ENCODE assay signal across 23 mouse cellular contexts in the genomic region with DNA sequence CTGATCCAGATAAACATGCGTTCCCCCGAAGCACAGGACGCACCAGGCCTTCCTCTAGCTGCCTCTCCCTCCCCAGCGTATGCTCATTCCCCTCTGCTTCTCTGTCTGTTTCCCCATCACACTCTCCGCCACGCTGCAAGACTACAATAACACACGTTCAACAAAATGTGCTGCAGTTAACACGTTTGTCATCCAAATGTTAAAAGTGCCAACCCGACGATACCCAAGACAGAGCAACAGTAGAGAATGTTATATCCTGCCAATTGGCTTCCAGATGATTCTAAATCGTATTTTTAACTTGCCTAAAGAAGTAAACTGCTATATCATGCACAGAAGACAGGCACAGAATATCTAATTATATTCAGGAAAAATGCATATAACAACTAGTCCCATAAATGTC.
A peak's percentile ranks its signal among the peaks of the same experiment; 100 is the strongest.
DNase-seq lines count a peak whose midpoint lies in the region; ATAC-seq and TF ChIP-seq lines count a peak whose summit lies in the region.
"Had no signal": no experiment of that assay in that cellular context is flagged by ENCODE, and none has a peak within 500 bp of the region (broad histone marks: within the 10 kb centered on the region; RNA-seq: fewer than 3 reads in every experiment).

No protein-coding gene starts in this region.

- H3K4me2 ChIP-seq in forebrain, embryonic 15.5 days (replicated peaks) = no peak overlapping the region
- H3K4me2 ChIP-seq in forebrain, embryonic 11.5 days (ENCODE audit: low read depth, low read length, severe bottlenecking) = no peak overlapping the region
- H3K4me2 ChIP-seq: embryonic facial prominence, embryonic 15.5 days; limb, embryonic 13.5 days; lung, embryonic 15.5 days; neural tube, embryonic 15.5 days had no signal

- no peak for DNase-seq in forebrain, embryonic 11.5 days (ENCODE audit: low spot score)
- no peak for DNase-seq in layer of hippocampus, adult 2 months (ENCODE audit: low spot score in 2 of 2)
- DNase-seq in layer of hippocampus, postnatal 10 days (ENCODE audit: low spot score in 2 of 2) = no peak
- DNase-seq in brain, embryonic 14.5 days (ENCODE audit: low read depth) = peak; percentile 63
- DNase-seq in left cerebral cortex, postnatal 14 days (ENCODE audit: low spot score in 2 of 2) = peak; percentile 30 to 45
- DNase-seq in heart, adult 11 months = no peak
- DNase-seq: adrenal gland, postnatal 14 days; cerebellum, adult 18-20 months; cerebellum, postnatal 36 days; gastrocnemius, postnatal 36 days; kidney, adult 8-10 months; kidney, postnatal 36 days; lung, postnatal 4 days; thymus, postnatal 25 days had no signal

- H3K36me3 ChIP-seq in forebrain, embryonic 15.5 days = no peaks in the 10 kb centered on the region
- H3K36me3 ChIP-seq in forebrain, embryonic 11.5 days (ENCODE audit: control insufficient read depth, insufficient read depth, low read length) = no peaks in the 10 kb centered on the region
- H3K36me3 ChIP-seq: neural tube, embryonic 15.5 days had no signal

- H3K4me3 ChIP-seq in forebrain, embryonic 15.5 days = no peak overlapping the region
- H3K4me3 ChIP-seq in forebrain, embryonic 11.5 days (ENCODE audit: low read depth, low read length) = no peak overlapping the region
- H3K4me3 ChIP-seq in layer of hippocampus, adult 2 months = no peak overlapping the region
- H3K4me3 ChIP-seq: embryonic facial prominence, embryonic 15.5 days; hindbrain, embryonic 10.5 days; limb, embryonic 13.5 days; lung, embryonic 15.5 days; neural tube, embryonic 15.5 days had no signal

- H3K9ac ChIP-seq in forebrain, embryonic 15.5 days (replicated peaks) = no peak overlapping the region
- no peak overlapping the region for H3K9ac ChIP-seq in forebrain, embryonic 11.5 days (ENCODE audit: low read length)
- H3K9ac ChIP-seq: embryonic facial prominence, embryonic 15.5 days; limb, embryonic 13.5 days; liver, embryonic 14.5 days; lung, embryonic 15.5 days; neural tube, embryonic 15.5 days had no signal

- peak; percentile 73; the same call in 1 of the 2 replicates for ATAC-seq in forebrain, embryonic 15.5 days (replicated peaks)
- no peak for ATAC-seq in forebrain, embryonic 11.5 days (replicated peaks; ENCODE audit: low FRiP score)
- ATAC-seq: midbrain, embryonic 16.5 days had no signal

- H3K4me1 ChIP-seq in forebrain, embryonic 15.5 days = peaks cover 15% of the 10 kb centered on the region
- 0 out of 2 replicates have a peak, but pooled peaks cover 2% of the 10 kb centered on the region for H3K4me1 ChIP-seq in forebrain, embryonic 11.5 days (replicated peaks; ENCODE audit: control insufficient read depth, insufficient read depth, low read length)
- H3K4me1 ChIP-seq: embryonic facial prominence, embryonic 15.5 days; lung, embryonic 15.5 days; neural tube, embryonic 15.5 days had no signal

- no peak for TF ChIP-seq POLR2A in brain, embryonic 14.5 days (IDR thresholded peaks at IDR 0.05; ENCODE audit: borderline replicate concordance, extremely low read depth, insufficient read depth, insufficient read length, poor library complexity, severe bottlenecking)

- H3K27ac ChIP-seq in forebrain, embryonic 15.5 days (replicated peaks) = no peak overlapping the region
- H3K27ac ChIP-seq in forebrain, embryonic 11.5 days (ENCODE audit: low read depth, low read length) = no peak overlapping the region
- H3K27ac ChIP-seq in layer of hippocampus, adult 2 months = peak overlapping the region; percentile 46; the same call in 1 of the 2 replicates
- H3K27ac ChIP-seq: embryonic facial prominence, embryonic 15.5 days; hindbrain, embryonic 10.5 days; limb, embryonic 13.5 days; liver, embryonic 14.5 days; lung, embryonic 15.5 days; neural tube, embryonic 15.5 days had no signal

- H3K27me3 ChIP-seq in forebrain, embryonic 15.5 days = no peaks in the 10 kb centered on the region
- no peaks in the 10 kb centered on the region for H3K27me3 ChIP-seq in forebrain, embryonic 11.5 days (ENCODE audit: control insufficient read depth, insufficient read depth, low read length)
- H3K27me3 ChIP-seq: embryonic facial prominence, embryonic 15.5 days; limb, embryonic 13.5 days; lung, embryonic 15.5 days; neural tube, embryonic 15.5 days had no signal

- no peak for TF ChIP-seq CTCF in layer of hippocampus, adult 2 months (conservative IDR thresholded peaks at IDR 0.05)
- TF ChIP-seq CTCF in brain, embryonic 14.5 days (IDR thresholded peaks at IDR 0.05; ENCODE audit: borderline replicate concordance, extremely low read depth, insufficient read depth, insufficient read length) = no peak

- intact Hi-C loops in left cerebral cortex, postnatal 14 days (cut with DNase I) = no loop called here

- H3K9me3 ChIP-seq in forebrain, embryonic 15.5 days = no peaks in the 10 kb centered on the region
- H3K9me3 ChIP-seq in forebrain, embryonic 11.5 days (ENCODE audit: control insufficient read depth, low read length) = no peaks in the 10 kb centered on the region
- H3K9me3 ChIP-seq: embryonic facial prominence, embryonic 15.5 days; G1E; lung, embryonic 15.5 days; neural tube, embryonic 15.5 days had no signal

- 71% methylated on average over 11 of the region's 11 CpGs for WGBS in forebrain, embryonic 15.5 days
- WGBS in forebrain, embryonic 11.5 days = 93% methylated on average over 11 of the region's 11 CpGs

Comparison
In these comparisons a context has a peak if more than half of its experiments do, and no peak if none do; other contexts are left out.
1. DNase-seq: peak in brain, embryonic 14.5 days (single experiment) and left cerebral cortex, postnatal 14 days (2 of 2); none in forebrain, embryonic 11.5 days (single experiment), layer of hippocampus, adult 2 months (0 of 2), layer of hippocampus, postnatal 10 days (0 of 2) and heart, adult 11 months (single experiment).